Mouse (Mus musculus) heart, adult 2 months (tissue): ENCODE results near the gene Tnfrsf26.

ENCODE experiments used
- CTCF ChIP-seq: fragments of 200-600 bp; IDR thresholded peaks from 2 replicates; pipeline ENCODE4 v1.8.1; 2022; ENCODE audit warnings: antibody characterized with exemption, mild to moderate bottlenecking, moderate library complexity
- EP300 ChIP-seq: fragments of 200-500 bp; IDR thresholded peaks from 2 replicates; pipeline ENCODE4 v1.6.1; 2011; ENCODE audit warnings: low read depth, low read length, control low read depth; ENCODE audit not compliant: insufficient read depth
- POLR2A ChIP-seq: fragments of 200-500 bp; IDR thresholded peaks from 2 replicates; pipeline ENCODE4 v1.6.1; 2011; ENCODE audit warnings: mild to moderate bottlenecking, low read depth, low read length, control low read depth; ENCODE audit not compliant: insufficient read depth

DNA sequence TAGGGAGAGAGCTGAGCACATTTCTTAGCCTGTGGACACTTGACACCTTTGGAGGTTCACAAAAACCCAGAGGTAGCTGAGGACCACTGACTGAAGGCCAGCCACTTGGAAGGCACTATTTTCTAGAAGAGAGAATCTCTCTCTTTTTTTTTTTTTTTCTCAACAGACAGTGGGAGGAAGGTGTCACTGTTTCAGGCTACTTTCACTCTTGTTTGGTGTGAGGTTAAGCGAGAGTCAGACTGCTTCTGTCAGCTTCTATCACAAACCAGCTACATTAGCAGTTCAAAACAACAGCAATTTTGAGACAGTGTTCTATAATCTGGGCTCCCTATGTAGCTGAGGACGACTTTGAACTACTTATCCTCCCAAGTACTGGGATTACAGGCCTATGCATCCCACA, 2.3 kb downstream of the Tnfrsf26 start:
- TF ChIP-seq CTCF (no peak), POLR2A (no peak), EP300 (no peak)
